Mouse (Mus musculus): Measurements from ENCODE around the gene 9130230L23Rik. TPM values are rescaled to one million over a fixed set of nuclear protein-coding genes. Genes with fewer than 3 reads are reported as not detected.

Gene 9130230L23Rik
- polyA plus RNA-seq, 1 experiment = 3.5 TPM

DNA sequence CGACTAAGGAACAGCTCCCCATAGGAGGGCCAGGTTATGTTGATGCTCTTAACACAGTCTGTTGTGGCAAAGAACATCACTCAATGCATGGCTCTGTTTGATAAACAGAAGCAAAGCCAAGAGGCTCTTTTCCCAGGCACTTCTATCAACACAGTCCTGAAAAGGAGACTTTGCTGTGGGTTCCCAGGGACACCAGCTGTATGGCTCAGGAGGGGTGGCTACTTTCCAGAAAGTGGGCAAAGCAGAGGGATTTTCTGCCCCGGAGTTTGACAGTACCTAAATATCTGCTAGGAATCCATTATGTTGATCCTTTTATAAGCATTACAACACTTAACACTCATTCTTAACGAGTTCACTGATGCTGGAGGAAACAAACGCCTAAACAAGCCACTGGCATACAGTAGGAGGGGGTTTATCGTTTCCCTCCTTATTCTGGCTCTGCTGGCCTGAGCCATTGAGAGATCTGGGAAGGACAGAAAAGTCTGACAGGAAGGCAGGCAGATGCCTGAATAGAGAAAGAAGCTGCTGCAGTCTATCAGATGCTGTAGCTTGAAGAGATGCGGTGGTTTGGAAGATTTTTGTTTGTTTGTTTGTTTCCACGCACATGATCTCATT lies 32.5 kb upstream of the 9130230L23Rik start:
- H3K4me1 ChIP-seq (ENCODE audit: control insufficient read depth, insufficient read depth, low read length) = peaks cover 3% of the 10 kb centered on the region; the same call in 1 of the 2 replicates
- DNase-seq = no peak
- WGBS = 35% methylated on average over 7 of the region's 7 CpGs
- H3K4me3 ChIP-seq (replicated peaks; ENCODE audit: extremely low read depth, low read depth, low read length) = no peak overlapping the region
- TF ChIP-seq CTCF (IDR thresholded peaks at IDR 0.05; ENCODE audit: insufficient read depth, low read length) (no peak), POLR2A (IDR thresholded peaks at IDR 0.05; ENCODE audit: borderline replicate concordance, extremely low read depth, low read depth, low read length) (no peak)

DNA sequence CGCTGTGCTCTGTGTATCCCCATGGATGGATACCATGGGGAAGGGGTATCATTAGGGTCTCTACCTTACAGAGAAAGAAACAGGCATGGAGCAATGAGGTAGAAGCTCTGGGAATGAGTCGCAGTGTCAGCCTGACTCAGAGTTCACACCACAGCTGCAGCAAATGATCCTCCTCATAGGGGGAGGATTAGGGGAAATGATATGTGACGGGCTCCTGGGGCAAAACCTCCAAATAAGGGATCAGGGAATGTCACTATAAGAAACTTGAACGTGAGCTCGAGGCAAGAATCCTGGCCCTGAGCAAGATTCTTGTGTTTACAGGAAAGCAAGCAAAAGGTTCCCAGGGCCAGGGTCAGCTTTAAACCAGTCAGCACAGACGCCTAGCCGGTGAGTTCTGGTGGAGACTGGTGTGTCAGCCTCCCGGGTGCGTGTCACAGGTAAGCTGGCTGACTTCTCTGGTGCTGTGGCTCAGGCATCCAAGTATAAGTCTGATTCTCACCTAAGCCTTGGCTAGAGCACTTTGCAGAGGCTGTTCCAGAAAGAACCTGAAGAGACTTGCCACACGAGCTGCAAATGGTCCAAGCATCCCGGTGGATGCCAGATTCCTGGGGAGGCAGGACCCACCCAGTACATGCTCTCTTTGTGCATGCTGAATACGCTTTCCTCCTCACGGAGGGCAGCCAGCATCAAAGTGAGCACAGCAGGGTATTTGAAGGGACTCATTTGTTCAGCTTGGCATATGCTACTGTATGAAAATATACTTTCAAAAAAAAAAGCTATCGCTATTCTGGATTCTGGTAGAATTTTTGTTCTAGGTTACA lies 30.5 kb upstream of the 9130230L23Rik start:
- peaks cover 3% of the 10 kb centered on the region; the same call in 1 of the 2 replicates for H3K4me1 ChIP-seq (ENCODE audit: control insufficient read depth, insufficient read depth, low read length)
- no peak overlapping the region for H3K4me3 ChIP-seq (replicated peaks; ENCODE audit: extremely low read depth, low read depth, low read length)
- no peak for DNase-seq
- TF ChIP-seq CTCF (IDR thresholded peaks at IDR 0.05; ENCODE audit: insufficient read depth, low read length) (no peak), POLR2A (IDR thresholded peaks at IDR 0.05; ENCODE audit: borderline replicate concordance, extremely low read depth, low read depth, low read length) (no peak)
- WGBS = 65% methylated on average over 14 of the region's 14 CpGs

DNA sequence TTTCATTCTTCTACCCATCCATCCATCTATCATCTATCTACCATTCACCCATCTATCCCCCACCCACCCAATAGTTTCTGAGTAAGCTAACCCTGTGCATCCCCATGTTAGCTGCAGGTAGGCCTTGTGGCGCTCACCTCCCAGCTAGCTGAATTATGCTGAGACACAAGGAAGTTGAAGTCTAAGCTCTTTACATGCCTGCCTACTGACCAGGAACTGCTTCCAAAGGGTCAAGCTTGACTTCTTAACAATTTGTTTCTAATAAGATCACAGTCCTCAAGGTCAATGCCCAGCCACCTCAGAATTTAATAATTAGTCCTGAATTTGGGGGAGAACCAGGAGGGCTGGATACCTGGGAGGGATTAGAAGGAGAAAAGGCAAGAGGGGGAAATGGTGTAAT lies 28.7 kb upstream of the 9130230L23Rik start:
- 97% methylated on average over 1 of the region's 1 CpGs for WGBS
- peaks cover 3% of the 10 kb centered on the region; the same call in 1 of the 2 replicates for H3K4me1 ChIP-seq (ENCODE audit: control insufficient read depth, insufficient read depth, low read length)
- TF ChIP-seq POLR2A (IDR thresholded peaks at IDR 0.05; ENCODE audit: borderline replicate concordance, extremely low read depth, low read depth, low read length) (no peak), CTCF (IDR thresholded peaks at IDR 0.05; ENCODE audit: insufficient read depth, low read length) (no peak)
- H3K4me3 ChIP-seq (replicated peaks; ENCODE audit: extremely low read depth, low read depth, low read length) = no peak overlapping the region
- no peak for DNase-seq

- WGBS = 83% methylated on average over 5 of the region's 5 CpGs
- H3K4me3 ChIP-seq (replicated peaks; ENCODE audit: extremely low read depth, low read depth, low read length) = no peak overlapping the region
- no peak for TF ChIP-seq POLR2A (IDR thresholded peaks at IDR 0.05; ENCODE audit: borderline replicate concordance, extremely low read depth, low read depth, low read length)
- TF ChIP-seq CTCF (IDR thresholded peaks at IDR 0.05; ENCODE audit: insufficient read depth, low read length) = no peak
- H3K4me1 ChIP-seq (ENCODE audit: control insufficient read depth, insufficient read depth, low read length) = peaks cover 3% of the 10 kb centered on the region; the same call in 1 of the 2 replicates
- no peak for DNase-seq
These were observed 27.6 kb upstream of the 9130230L23Rik start for GRCm38 (mm10) chr5:66031699-66032098.

DNA sequence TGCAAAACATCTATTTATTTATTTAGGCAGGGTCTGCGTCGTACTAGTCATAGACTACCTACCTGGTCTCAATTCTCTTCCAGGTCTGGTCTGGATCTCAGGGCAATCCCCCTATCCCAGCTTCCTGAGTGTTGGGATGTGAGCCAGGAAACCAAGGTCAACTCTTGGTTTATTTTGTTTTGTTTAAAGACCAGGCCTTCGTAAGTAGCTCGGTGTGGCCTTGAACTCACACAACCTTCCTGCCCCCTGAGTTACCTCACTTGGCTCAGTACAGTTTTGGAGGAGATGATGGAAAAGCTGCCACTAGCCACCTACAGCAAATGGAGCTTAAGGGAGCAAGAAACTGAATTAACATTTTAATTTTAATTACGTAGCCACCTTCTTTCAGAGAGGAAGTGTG lies 24.1 kb upstream of the 9130230L23Rik start:
- Histone ChIP-seq H3K4me3 (replicated peaks; ENCODE audit: extremely low read depth, low read depth, low read length) (no peak overlapping the region), H3K4me1 (ENCODE audit: control insufficient read depth, insufficient read depth, low read length) (no peaks in the 10 kb centered on the region)
- TF ChIP-seq CTCF (IDR thresholded peaks at IDR 0.05; ENCODE audit: insufficient read depth, low read length) (no peak), POLR2A (IDR thresholded peaks at IDR 0.05; ENCODE audit: borderline replicate concordance, extremely low read depth, low read depth, low read length) (no peak)
- DNase-seq = no peak
- 70% methylated on average over 5 of the region's 5 CpGs for WGBS

- H3K4me3 ChIP-seq (replicated peaks; ENCODE audit: extremely low read depth, low read depth, low read length) = no peak overlapping the region
- 97% methylated on average over 8 of the region's 8 CpGs for WGBS
- DNase-seq = no peak
- no peaks in the 10 kb centered on the region for H3K4me1 ChIP-seq (ENCODE audit: control insufficient read depth, insufficient read depth, low read length)
- TF ChIP-seq CTCF (IDR thresholded peaks at IDR 0.05; ENCODE audit: insufficient read depth, low read length) (no peak), POLR2A (IDR thresholded peaks at IDR 0.05; ENCODE audit: borderline replicate concordance, extremely low read depth, low read depth, low read length) (no peak)
These were observed 23.1 kb upstream of the 9130230L23Rik start for GRCm38 (mm10) chr5:66027206-66027605.

DNA sequence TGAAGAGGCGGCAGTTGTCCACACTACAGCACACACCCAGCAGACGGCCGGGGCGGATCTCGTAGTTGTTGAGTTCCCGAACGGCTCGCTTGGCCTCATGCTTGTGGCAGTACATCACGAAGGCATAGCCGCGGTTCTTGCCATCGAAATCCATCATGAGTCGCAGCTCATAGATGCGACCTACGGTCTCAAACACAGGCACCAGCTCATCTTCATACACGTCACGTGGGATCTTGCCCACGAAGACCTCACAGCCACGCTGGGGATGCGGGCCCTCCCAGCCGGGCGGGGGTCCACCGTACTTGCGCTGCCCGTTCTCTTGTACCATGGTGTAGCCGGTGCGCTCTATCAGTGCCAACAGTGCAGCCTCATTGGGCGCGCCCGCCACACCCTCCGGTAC lies 22.7 kb upstream of the 9130230L23Rik start:
- WGBS = 98% methylated on average over 31 of the region's 31 CpGs

DNA sequence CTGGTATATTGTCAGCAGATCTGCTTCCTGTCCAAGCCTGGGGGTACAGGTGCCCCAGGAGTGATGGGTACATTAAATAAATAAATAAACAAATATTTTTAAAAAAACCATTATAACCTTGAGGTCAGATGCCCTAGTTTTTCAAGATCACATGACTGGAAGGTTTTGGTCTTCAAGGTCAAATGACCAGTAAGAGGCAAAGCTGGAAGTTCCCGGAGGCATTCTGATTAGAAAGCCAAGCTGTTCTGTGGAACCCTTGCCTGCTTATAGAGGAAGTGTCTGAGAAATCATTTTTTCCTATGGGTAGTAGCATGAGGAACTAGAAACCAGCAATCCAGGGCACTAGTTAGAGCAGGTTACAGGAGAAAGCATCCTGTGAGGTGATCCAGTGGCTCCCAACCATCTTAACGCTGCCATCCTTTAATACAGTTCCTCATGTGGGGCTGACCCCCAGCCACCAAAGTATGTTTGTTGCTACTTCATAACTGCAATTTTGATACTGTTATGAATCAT lies 11.4 kb upstream of the 9130230L23Rik start:
- no peak for TF ChIP-seq CTCF (IDR thresholded peaks at IDR 0.05; ENCODE audit: insufficient read depth, low read length)
- no peak for TF ChIP-seq POLR2A (IDR thresholded peaks at IDR 0.05; ENCODE audit: borderline replicate concordance, extremely low read depth, low read depth, low read length)
- H3K4me1 ChIP-seq (ENCODE audit: control insufficient read depth, insufficient read depth, low read length) = no peaks in the 10 kb centered on the region
- 80% methylated on average over 2 of the region's 2 CpGs for WGBS
- H3K4me3 ChIP-seq (replicated peaks; ENCODE audit: extremely low read depth, low read depth, low read length) = no peak overlapping the region
- DNase-seq = no peak

More for the DNA sequence above, 22.7 kb upstream of the 9130230L23Rik start:
- TF ChIP-seq CTCF (IDR thresholded peaks at IDR 0.05; ENCODE audit: insufficient read depth, low read length) (no peak), POLR2A (IDR thresholded peaks at IDR 0.05; ENCODE audit: borderline replicate concordance, extremely low read depth, low read depth, low read length) (no peak)
- no peak for DNase-seq
- no peak overlapping the region for H3K4me3 ChIP-seq (replicated peaks; ENCODE audit: extremely low read depth, low read depth, low read length)
- H3K4me1 ChIP-seq (ENCODE audit: control insufficient read depth, insufficient read depth, low read length) = no peaks in the 10 kb centered on the region

DNA sequence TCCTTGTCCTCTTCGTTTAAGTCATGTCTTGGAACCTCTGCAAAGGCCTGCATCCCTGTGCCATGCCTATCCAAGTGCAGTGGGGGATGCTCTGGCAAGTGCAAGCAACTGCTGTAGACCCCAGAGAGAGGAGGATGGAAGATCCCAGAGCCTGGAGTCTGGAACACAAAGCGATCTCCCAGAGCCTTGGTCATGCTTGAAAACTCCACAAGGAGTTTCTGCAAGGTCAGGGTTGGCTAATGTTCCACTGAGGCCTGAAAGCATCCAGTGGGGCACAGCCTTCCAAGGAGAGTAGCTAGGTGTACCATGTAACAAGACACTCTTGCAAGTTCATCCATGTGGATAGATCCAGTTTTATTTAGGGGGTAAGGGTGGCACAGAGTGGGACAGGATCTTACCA lies 10.4 kb upstream of the 9130230L23Rik start:
- no peaks in the 10 kb centered on the region for H3K4me1 ChIP-seq (ENCODE audit: control insufficient read depth, insufficient read depth, low read length)
- no peak overlapping the region for H3K4me3 ChIP-seq (replicated peaks; ENCODE audit: extremely low read depth, low read depth, low read length)
- no peak for DNase-seq
- 86% methylated on average over 2 of the region's 2 CpGs for WGBS
- TF ChIP-seq POLR2A (IDR thresholded peaks at IDR 0.05; ENCODE audit: borderline replicate concordance, extremely low read depth, low read depth, low read length) = no peak
- no peak for TF ChIP-seq CTCF (IDR thresholded peaks at IDR 0.05; ENCODE audit: insufficient read depth, low read length)
